Mouse (Mus musculus) ES-Bruce4 (cell line): ENCODE measurements at regions not wholly inside any gene's neighbourhood (a gene's known extent, or its start where the extent isn't known, plus 50 kb on each side); places are given as distances from the start of the nearest gene placed in this dataset.

Source experiments
- CTCF ChIP-seq: IDR thresholded peaks from one replicate; pipeline ENCODE4 v1.8.1; 2011; ENCODE audit warnings: low read depth, low read length
- EP300 ChIP-seq: IDR thresholded peaks from 2 replicates; pipeline ENCODE4 v1.6.1; 2011; ENCODE audit warnings: low read depth, low read length; ENCODE audit not compliant: insufficient read depth
- POLR2A ChIP-seq: IDR thresholded peaks from one replicate; pipeline ENCODE4 v1.8.1; 2011; ENCODE audit warnings: low read length; ENCODE audit not compliant: insufficient read depth

- TF ChIP-seq POLR2A, result no peak
- TF ChIP-seq CTCF, result no peak
- peak; percentile 96 for TF ChIP-seq EP300
Observed at GRCm38 (mm10) chr5:33531263-33531662, 97.5 kb upstream of the Nkx1-1 start.
